Mouse (Mus musculus) embryonic facial prominence, embryonic 14.5 days (tissue): ENCODE measurements around the gene Grhl3. TPM values are rescaled to one million over a fixed set of nuclear protein-coding genes. Genes with fewer than 3 reads are reported as not detected.
A peak's percentile ranks its signal among the peaks of the same experiment; 100 is the strongest.
"Not testable (repeated sequence)": the region's sequence is repeated elsewhere in the genome, so short reads cannot be mapped to it uniquely, and the experiment has no call there.

Experiments
- ATAC-seq: fragments of 200-750 bp; cut with Nextera tagmentation; 2 replicates; pipeline ENCODE4 v1.8.0; 2017; ENCODE audit warnings: low read depth, moderate number of reproducible peaks, moderate TSS enrichment
- DNase-seq: peaks from one replicate; pipeline ENCODE4 v3.0.0-alpha.2; 2015; ENCODE audit warnings: low spot score
- H3K27ac ChIP-seq: fragments of 300-500 bp; sonication (generic); replicated peaks from 2 replicates; pipeline ENCODE4 v1.5.1; 2014; ENCODE audit warnings: low read depth, mild to moderate bottlenecking, low read length, moderate library complexity
- H3K27me3 ChIP-seq: fragments of 300-500 bp; sonication (generic); replicated peaks from 2 replicates; pipeline ENCODE4 v1.6.1; 2014; ENCODE audit warnings: low read length; ENCODE audit not compliant: control insufficient read depth, insufficient read depth
- H3K36me3 ChIP-seq: fragments of 300-500 bp; sonication (generic); 2 replicates; pipeline ENCODE4 v1.6.1; 2014; ENCODE audit warnings: low read length, mixed read lengths; ENCODE audit not compliant: control insufficient read depth, insufficient read depth
- H3K4me1 ChIP-seq: fragments of 300-500 bp; sonication (generic); 2 replicates; pipeline ENCODE4 v1.6.1; 2014; ENCODE audit warnings: antibody characterized with exemption, low read length; ENCODE audit not compliant: control insufficient read depth, insufficient read depth
- H3K4me2 ChIP-seq: fragments of 300-500 bp; sonication (generic); 2 replicates; pipeline ENCODE4 v1.6.1; 2014; ENCODE audit warnings: low read depth, mild to moderate bottlenecking, low read length, moderate library complexity, mixed read lengths
- H3K4me3 ChIP-seq: fragments of 300-500 bp; sonication (generic); 2 replicates; pipeline ENCODE4 v1.5.1; 2014; ENCODE audit warnings: low read depth, mild to moderate bottlenecking, low read length
- H3K9ac ChIP-seq: fragments of 300-500 bp; sonication (generic); 2 replicates; pipeline ENCODE4 v1.6.1; 2014; ENCODE audit warnings: low read depth, mild to moderate bottlenecking, low read length, moderate library complexity, mixed read lengths
- H3K9me3 ChIP-seq: fragments of 300-500 bp; sonication (generic); 2 replicates; pipeline ENCODE4 v1.6.1; 2016; ENCODE audit warnings: low read length; ENCODE audit not compliant: control insufficient read depth
- WGBS: fragments of 180-500 bp; shearing (Covaris S2); extraction: QIAGEN DNeasy Blood & Tissue Kit; methylation state at CpG from one replicate; pipeline ENCODE4 v1.1.7; 2014; 5-methylcytosine and 5-hydroxymethylcytosine counted together
- polyA plus RNA-seq: library from polyadenylated mRNA; unstranded; fragments of >200 nt; fragmentation: Nextera tagmentation; extraction: Ambion mirVana; gene quantifications from 2 replicates; pipeline ENCODE4 v1.2.1, GENCODE M21; 2014

Grhl3 gene
- polyA plus RNA-seq = 13.3 and 21.3 TPM in 2 replicates

- H3K4me2 ChIP-seq = peak within 1 kb of the TSS; percentile 39
- WGBS = under 1% methylated on average over 31 of the region's 31 CpGs
- H3K36me3 ChIP-seq = no peaks in the 10 kb centered on the region
- DNase-seq (peak; percentile 67), ATAC-seq (peak; percentile 53)
- no peaks in the 10 kb centered on the region for H3K9me3 ChIP-seq
- peaks cover 23% of the 10 kb centered on the region for H3K4me1 ChIP-seq
- H3K27me3 ChIP-seq = peaks cover 53% of the 10 kb centered on the region
- peak within 1 kb of the TSS; percentile 10 for H3K4me3 ChIP-seq
- no peak within 1 kb of the TSS for H3K9ac ChIP-seq
- H3K27ac ChIP-seq = peak within 1 kb of the TSS; percentile 30; the same call in 1 of the 2 replicates
Measured at GRCm38 (mm10) chr4:135573251-135573808, at the start of gene Grhl3. Gene Grhl3, minus strand, starts transcription at chr4:135573630.

- H3K9me3 ChIP-seq = no peaks in the 10 kb centered on the region
- 0 out of 2 replicates have a peak, but pooled peaks cover 3% of the 10 kb centered on the region for H3K27me3 ChIP-seq
- no peaks in the 10 kb centered on the region for H3K36me3 ChIP-seq
- H3K27ac ChIP-seq = no peak overlapping the region
- no peak overlapping the region for H3K9ac ChIP-seq
- WGBS = 93% methylated on average over 10 of the region's 10 CpGs
- peaks cover 9% of the 10 kb centered on the region for H3K4me1 ChIP-seq
- H3K4me2 ChIP-seq = no peak overlapping the region
- ATAC-seq (no peak), DNase-seq (no peak)
- no peak overlapping the region for H3K4me3 ChIP-seq
Measured at GRCm38 (mm10) chr4:135622290-135622689, 48.9 kb upstream of the Grhl3 start.

GRCm38 (mm10) chr4:135620461-135620860 is 47.0 kb upstream of the Grhl3 start:
- Histone ChIP-seq H3K9ac (no peak overlapping the region), H3K4me2 (no peak overlapping the region), H3K36me3 (no peaks in the 10 kb centered on the region), H3K4me1 (peaks cover 9% of the 10 kb centered on the region), H3K4me3 (no peak overlapping the region), H3K27ac (no peak overlapping the region), H3K27me3 (0 out of 2 replicates have a peak, but pooled peaks cover 3% of the 10 kb centered on the region), H3K9me3 (no peaks in the 10 kb centered on the region)
- ATAC-seq (no peak), DNase-seq (no peak)
- whole genome bisulfite sequencing = 96% methylated on average over 3 of the region's 3 CpGs

GRCm38 (mm10) chr4:135617783-135618470 is 44.5 kb upstream of the Grhl3 start:
- Histone ChIP-seq H3K27me3 (0 out of 2 replicates have a peak, but pooled peaks cover 3% of the 10 kb centered on the region), H3K4me1 (peaks cover 9% of the 10 kb centered on the region), H3K9me3 (no peaks in the 10 kb centered on the region), H3K27ac (no peak overlapping the region), H3K4me2 (peak overlapping the region; percentile 26), H3K36me3 (no peaks in the 10 kb centered on the region), H3K9ac (no peak overlapping the region), H3K4me3 (no peak overlapping the region)
- DNase-seq (peak; percentile 29), ATAC-seq (no peak)
- WGBS = 13% methylated on average over 16 of the region's 16 CpGs

GRCm38 (mm10) chr4:135617038-135617437 is 43.6 kb upstream of the Grhl3 start:
- H3K9ac ChIP-seq = no peak overlapping the region
- no peak overlapping the region for H3K4me2 ChIP-seq
- 41% methylated on average over 3 of the region's 4 CpGs for WGBS
- ATAC-seq (no peak), DNase-seq (no peak)
- 0 out of 2 replicates have a peak, but pooled peaks cover 3% of the 10 kb centered on the region for H3K27me3 ChIP-seq
- no peaks in the 10 kb centered on the region for H3K9me3 ChIP-seq
- no peak overlapping the region for H3K4me3 ChIP-seq
- H3K4me1 ChIP-seq = peaks cover 9% of the 10 kb centered on the region
- H3K27ac ChIP-seq = no peak overlapping the region
- H3K36me3 ChIP-seq = no peaks in the 10 kb centered on the region

GRCm38 (mm10) chr4:135615307-135615706 is 41.9 kb upstream of the Grhl3 start:
- H3K4me3 ChIP-seq, H3K36me3 ChIP-seq, DNase-seq, ATAC-seq, H3K4me2 ChIP-seq, H3K27ac ChIP-seq, H3K4me1 ChIP-seq, H3K9ac ChIP-seq, H3K27me3 ChIP-seq: not testable (repeated sequence)
- WGBS = 74% methylated on average over 5 of the region's 5 CpGs
- peaks cover 15% of the 10 kb centered on the region for H3K9me3 ChIP-seq

GRCm38 (mm10) chr4:135609986-135610385 is 36.6 kb upstream of the Grhl3 start:
- Histone ChIP-seq H3K4me2 (no peak overlapping the region), H3K4me1 (no peaks in the 10 kb centered on the region), H3K4me3 (no peak overlapping the region), H3K9ac (no peak overlapping the region), H3K9me3 (peaks cover 19% of the 10 kb centered on the region), H3K27ac (no peak overlapping the region), H3K27me3 (no peaks in the 10 kb centered on the region), H3K36me3 (no peaks in the 10 kb centered on the region)
- WGBS = 64% methylated on average over 2 of the region's 2 CpGs
- no peak for DNase-seq
- no peak for ATAC-seq

GRCm38 (mm10) chr4:135607979-135608885 is 34.8 kb upstream of the Grhl3 start:
- Histone ChIP-seq H3K9me3 (peaks cover 19% of the 10 kb centered on the region), H3K27me3 (no peaks in the 10 kb centered on the region), H3K9ac (no peak overlapping the region), H3K4me1 (no peaks in the 10 kb centered on the region), H3K36me3 (no peaks in the 10 kb centered on the region), H3K27ac (no peak overlapping the region), H3K4me2 (no peak overlapping the region), H3K4me3 (no peak overlapping the region)
- ATAC-seq = no peak
- WGBS = 65% methylated on average over 18 of the region's 18 CpGs
- no peak for DNase-seq
